Mouse (Mus musculus) retina, adult 2 months (tissue): ENCODE measurements around the gene Arhgap24.

Experiments
- DNase-seq: peaks from one replicate; pipeline ENCODE4 v3.0.0-alpha.2; 2012; ENCODE audit warnings: low read depth, low spot score

Gene Arhgap24

GRCm38 (mm10) chr5:102577729-102578128 lies 96.5 kb downstream of the Arhgap24 start:
- no peak for DNase-seq

DNA sequence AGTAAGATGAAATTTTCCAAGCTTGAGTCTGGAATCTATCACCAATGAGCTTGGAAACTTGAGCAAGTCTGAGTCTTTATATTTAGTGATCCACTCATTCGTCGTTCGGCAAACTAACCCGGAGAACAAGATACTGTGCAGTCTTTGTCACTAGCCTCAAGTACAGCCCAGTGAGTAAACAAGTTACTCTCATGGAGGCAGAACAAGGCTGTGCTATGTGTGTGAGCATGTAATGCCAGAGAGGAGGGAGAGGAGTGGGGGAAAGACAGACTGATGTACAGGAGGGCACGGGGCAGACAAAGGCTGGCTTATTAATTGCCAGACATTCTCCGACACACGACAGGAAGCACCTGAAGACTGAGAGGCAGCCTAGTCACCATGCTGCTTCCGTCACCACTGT lies 97.2 kb downstream of the Arhgap24 start:
- DNase-seq: no peak

- DNase-seq: no peak
Observed at GRCm38 (mm10) chr5:102582864-102583410, 101.7 kb downstream of the Arhgap24 start.

- no peak for DNase-seq
Observed at GRCm38 (mm10) chr5:102591422-102591821, 110.2 kb downstream of the Arhgap24 start.

GRCm38 (mm10) chr5:102593058-102593457 lies 111.9 kb downstream of the Arhgap24 start:
- DNase-seq: no peak

DNA sequence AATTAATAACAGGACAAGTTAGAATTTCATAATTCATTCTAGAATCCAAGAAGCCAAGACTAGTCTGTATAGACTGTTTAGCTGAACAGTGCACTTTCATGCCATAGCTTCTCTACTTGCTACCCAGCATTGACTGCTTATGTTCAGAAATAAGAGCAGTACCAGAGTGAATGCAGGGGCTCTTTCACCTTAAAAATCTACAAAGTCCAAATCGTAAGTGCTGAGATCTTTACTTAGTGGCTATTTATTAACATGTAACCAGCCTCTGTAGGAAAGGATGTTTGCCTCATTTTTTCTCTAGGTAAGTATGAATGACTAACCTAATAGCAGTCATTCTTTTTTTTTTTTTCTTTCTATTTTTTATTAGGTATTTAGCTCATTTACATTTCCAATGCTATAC lies 117.9 kb downstream of the Arhgap24 start:
- no peak for DNase-seq

- no peak for DNase-seq
Observed at GRCm38 (mm10) chr5:102613571-102613970, 132.4 kb downstream of the Arhgap24 start.

DNA sequence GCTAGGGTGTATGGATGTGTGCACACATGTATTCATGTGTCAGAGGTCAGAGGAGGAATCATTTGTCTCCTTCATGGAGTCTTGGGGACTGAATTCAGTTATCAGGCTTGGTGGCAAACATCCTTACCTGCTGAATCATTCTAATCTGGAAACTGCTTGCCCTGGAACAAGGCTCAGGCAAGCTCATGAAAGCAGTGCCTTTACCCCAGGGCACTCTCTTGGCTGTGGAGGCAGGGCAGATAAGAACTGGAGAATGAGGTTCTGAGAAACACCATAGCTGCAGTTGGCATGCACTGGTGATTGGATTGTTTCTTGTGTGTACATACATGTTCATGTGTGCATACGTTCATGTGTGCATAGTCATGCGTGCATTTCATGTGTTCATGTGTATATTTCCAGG lies 132.9 kb downstream of the Arhgap24 start:
- DNase-seq: no peak

DNA sequence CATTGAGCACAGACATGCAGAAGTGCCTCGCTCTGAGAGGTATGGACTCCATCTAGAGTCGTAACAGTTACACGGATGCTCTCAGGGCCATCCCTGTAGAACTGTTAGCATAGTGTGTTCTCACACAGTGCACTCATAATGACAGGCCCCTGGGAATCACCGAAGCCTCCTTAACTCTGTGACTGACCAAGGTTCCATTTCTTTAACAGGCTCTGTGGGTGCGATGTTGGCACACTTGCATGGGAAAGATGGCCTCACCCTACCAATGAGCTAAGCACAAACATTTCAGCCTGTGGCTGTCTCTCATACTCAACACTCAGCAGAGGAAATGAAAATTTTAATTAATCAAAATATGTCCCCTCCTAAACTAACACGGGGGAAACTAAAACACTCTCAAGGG lies 134.1 kb downstream of the Arhgap24 start:
- no peak for DNase-seq

DNA sequence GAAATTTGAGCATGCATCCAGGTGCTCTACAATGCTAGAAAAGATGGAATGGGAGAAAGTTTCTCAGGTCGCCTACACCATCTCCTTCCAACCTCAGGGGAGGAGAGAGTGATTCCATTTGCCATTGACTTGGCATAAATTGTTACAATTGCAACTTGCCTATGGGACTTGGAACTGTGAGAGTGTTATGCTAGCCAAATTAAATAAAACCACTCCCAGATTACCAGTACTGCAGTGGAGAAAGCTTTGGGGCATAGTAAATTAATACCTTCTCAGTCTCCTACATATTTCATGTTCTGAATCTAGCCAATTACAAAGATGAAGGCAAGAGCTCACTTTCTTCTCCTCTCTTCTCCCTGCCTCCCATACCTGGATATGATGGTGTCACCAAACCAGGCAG lies 139.8 kb downstream of the Arhgap24 start:
- DNase-seq: no peak

DNA sequence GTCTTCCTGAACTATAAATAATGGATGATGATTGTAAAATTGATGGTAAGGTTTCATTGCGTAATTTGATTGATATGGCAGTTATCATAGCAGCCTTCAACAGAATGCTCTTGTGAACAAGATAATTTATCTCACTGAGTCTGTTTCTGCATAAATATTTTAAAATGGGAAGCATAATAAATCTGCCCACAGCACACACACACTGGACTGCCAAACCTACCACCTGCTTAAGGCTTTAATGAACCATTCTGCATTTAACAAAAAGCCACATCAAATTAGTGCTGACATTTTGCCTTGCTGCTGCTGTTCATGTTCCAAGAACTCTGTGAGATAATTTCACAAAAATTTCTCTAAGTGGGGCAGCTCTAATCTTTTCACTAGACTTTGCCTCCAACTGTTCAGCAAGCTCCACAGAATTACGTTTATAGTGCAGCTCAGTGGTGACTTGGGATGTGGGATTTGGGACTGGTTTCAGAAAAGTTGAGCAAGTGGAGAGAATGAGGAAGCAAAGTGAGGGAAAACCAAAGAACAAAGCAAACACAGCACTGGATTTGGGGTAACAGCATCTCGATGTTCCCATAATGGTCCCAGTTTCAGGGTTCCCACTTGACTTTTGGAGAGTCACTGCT lies 142.7 kb downstream of the Arhgap24 start:
- DNase-seq: no peak

DNA sequence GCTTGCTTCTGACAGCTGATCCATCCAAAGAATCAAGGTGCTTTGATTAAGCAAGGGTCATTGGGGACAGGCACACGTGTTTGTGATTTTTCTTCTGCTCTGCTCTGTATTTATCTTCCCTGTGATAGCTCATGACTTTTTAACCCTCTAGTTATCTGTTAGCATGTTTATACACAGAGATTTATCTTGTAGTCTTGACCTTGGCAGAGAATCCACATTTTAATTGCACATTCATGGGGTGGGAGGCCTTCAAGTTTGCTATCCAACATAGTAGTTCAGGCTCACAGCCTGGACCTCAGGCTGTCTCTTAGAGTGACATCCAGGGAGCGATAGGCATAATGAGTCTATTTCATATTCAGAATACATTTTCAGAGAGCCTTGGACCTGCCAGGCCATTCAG lies 145.5 kb downstream of the Arhgap24 start:
- DNase-seq: no peak

GRCm38 (mm10) chr5:102629362-102629771 lies 148.2 kb downstream of the Arhgap24 start:
- DNase-seq: no peak

DNA sequence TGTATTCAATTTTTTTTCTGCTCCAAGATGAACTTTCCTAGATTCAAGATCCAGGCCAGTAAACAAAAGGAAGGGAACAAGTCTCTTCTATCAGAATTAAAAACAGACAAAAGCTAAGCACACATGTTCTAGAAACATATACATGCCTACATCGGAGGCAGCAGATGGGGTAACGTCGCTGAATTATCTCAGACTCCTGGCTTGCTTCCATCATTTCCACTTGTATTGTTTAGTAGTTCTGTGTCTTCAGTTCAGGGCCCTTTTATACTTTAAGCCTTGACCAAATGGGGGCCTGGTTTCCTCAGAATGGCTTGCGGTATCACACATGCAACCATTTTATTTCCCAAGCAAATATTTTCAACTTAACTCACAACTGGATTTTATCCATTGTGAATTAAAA lies 154.4 kb downstream of the Arhgap24 start:
- DNase-seq: no peak

DNA sequence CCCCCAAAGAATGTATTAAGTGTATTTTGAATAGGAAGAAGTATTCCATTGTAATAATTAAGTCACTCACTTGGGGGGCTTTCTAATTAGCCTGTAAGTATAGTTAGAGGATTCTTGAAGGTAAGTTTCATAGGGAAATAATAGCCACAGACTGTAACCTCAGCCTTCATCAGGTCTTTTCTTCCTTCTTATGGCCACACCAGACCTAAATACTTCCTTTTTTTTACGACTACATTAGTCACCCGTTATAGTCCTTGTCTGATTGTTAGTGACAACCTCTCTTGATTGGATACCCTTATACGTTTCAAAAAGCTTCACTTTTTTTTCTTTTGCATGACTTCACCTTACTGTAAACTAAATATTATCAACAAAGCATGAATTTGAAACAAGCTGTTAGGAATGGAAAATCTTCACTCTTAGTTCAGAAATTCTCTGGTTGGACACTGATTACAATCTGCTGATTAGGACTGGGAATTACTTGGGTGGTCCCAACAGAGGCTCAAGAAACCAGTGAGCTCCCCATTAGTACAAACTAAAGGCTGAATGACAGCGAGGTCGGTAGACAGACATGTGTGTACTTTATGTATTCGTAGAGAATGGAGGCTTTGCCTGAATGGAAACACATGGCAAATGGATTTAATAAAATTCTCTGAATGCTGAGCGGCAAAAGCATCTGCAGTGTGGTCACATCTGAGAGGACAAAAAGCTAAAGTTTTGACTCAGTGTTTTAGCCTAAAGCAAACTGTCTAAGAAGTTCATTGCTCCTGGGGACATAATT lies 158.8 kb downstream of the Arhgap24 start:
- no peak for DNase-seq

DNA sequence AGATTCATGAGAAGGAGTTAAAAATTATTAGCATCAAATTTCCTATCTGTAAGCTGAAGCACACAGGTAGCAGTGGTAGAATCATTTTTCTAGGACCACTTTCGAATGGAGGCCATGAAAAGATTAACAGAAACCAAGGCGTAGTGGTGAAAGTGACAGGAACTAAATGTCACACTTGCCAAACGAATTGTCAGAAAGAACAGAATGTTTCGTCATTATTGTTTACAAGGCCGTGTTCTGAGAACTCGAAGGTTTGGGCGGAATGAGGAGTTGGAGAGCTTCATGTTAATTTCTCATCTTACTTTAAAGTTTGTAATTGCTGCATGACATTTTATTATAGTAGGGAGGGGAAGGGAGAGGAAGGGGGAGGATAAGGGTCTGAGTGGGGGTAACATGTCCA lies 162.2 kb downstream of the Arhgap24 start:
- no peak for DNase-seq

GRCm38 (mm10) chr5:102643820-102644219 lies 162.6 kb downstream of the Arhgap24 start:
- DNase-seq: no peak

DNA sequence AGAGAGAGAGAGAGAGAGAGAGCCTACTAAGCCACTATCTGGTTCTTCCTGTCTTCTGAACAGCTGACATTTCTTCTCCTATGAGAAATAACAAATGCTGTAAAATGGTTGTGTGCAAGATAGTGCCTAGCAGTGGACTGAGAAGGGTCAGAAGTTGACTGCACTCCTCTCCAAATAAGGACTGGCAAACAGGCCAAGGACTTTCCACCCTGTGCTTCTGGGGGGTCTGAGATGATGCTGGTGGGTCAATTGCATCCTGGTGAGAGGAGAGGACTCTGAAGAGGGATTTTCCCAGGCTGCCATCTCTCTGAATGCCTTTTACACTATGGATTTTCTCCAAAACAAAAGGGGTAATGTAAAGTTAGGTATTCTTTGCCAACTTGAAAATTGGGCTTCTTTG lies 177.9 kb downstream of the Arhgap24 start:
- DNase-seq: no peak

GRCm38 (mm10) chr5:102664988-102665726 lies 184.0 kb downstream of the Arhgap24 start:
- no peak for DNase-seq

GRCm38 (mm10) chr5:102666886-102667285 lies 185.7 kb downstream of the Arhgap24 start:
- no peak for DNase-seq

DNA sequence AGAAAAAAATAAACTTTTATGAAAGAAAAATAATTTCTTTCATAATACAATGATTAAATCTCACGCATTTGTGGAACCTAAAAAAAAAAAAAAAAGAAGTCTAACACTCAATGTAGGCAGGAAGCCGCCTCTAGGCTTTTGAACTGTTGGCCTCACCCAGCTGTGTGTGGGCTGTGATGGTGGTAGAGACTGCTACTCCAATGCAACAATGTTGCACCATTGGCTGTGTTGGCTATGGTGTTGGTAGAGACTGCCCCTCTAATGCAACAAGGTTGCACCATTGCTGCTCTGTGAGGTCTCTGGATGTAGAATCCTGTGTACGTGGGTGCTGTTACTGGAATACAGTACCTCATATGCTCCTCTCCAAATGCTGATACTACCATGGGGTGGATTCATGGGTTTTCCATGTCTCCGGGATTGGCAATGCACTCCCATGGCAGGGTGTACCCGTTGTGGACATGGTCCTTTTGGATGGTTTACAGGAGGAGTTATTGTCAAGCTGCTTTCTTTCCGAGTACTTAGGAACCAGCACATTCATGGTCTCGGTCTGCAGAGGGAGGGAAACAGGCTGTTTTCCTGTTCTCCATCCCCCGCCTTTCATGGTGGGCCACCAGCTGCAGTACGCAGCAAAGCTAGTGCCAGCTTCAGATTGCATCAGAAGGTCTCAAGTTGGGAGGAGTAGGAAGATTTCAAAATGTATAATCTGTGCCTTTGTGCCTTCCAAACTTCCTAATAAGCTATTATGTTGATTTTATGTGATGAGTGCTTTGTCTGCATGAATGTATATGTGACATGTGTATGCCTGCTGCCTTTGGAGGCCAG lies 186.8 kb downstream of the Arhgap24 start:
- no peak for DNase-seq
